Mouse (Mus musculus) E14TG2a.4 (cell line): ENCODE results near the gene Obp2a.

ENCODE experiments used
- CTCF ChIP-seq: conservative IDR thresholded peaks from 2 replicates; pipeline ENCODE4 v1.5.1; 2014; ENCODE audit warnings: low read length
- POU5F1 ChIP-seq: IDR thresholded peaks from 2 replicates; pipeline ENCODE4 v1.6.1; 2014; ENCODE audit warnings: low read length, borderline replicate concordance

DNA sequence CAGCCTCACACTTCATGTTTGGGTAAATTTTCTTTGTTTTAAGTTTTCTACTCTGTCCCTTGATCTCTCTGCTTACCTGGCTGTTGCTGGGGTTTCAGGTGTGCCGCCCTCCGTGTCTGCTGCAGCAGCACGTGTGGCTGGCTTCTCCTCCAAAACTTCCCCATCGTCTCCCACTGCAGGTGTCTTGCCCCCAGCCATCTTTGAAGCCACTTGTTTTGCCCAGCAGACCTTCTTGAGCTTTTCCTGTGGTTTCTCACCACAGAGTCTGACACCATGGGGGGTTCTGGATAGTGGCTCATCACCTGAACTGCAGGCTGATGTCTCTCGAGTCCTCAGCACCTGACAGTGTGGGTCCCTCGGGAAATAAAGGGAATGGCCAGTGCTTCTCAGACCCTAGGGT is 20.3 kb upstream of the Obp2a start:
- TF ChIP-seq CTCF: no peak
- TF ChIP-seq POU5F1: no peak
